Mouse (Mus musculus): ENCODE results near the gene Sox9. TPM values are rescaled to one million over a fixed set of nuclear protein-coding genes. Genes with fewer than 3 reads are reported as not detected.

Sox9 gene
- 24.9 and 25.5 TPM in 2 replicates for polyA plus RNA-seq (2012; rRNA removed)

DNA sequence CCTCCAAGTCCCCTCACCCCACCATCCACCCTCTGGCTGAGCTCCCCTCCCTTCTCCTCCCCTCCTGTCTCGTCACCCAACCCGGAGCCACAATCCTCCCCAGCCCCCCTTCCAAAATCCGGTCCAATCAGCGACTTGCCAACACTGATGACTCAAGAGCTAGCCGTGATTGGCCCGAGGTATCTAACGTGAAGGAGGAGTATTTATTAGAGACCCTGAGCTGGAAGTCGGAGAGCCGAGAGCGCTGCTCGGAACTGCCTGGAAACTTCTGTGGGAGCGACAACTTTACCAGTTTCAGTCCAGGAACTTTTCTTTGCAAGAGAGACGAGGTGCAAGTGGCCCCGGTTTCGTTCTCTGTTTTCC lies at the start of gene Sox9:
Gene Sox9 (plus strand): TSS at position 231 of the 363 bp plus-strand sequence.
- Histone ChIP-seq H3K4me3 (ENCODE audit: low read depth, low read length) (peak within 1 kb of the TSS; percentile 69), H3K27me3 (ENCODE audit: control insufficient read depth, insufficient read depth, low read length) (peaks cover 6% of the 10 kb centered on the region), H3K36me3 (ENCODE audit: control insufficient read depth, insufficient read depth, low read length) (0 out of 2 replicates have a peak, but pooled peaks cover 7% of the 10 kb centered on the region), H3K27ac (ENCODE audit: insufficient read depth, low read depth, low read length) (peak within 1 kb of the TSS; percentile 58), H3K4me1 (ENCODE audit: control insufficient read depth, insufficient read depth, insufficient read length, low read length) (no peaks in the 10 kb centered on the region; the same call in none of the 2 replicates)
- WGBS = under 1% methylated on average over 15 of the region's 15 CpGs
- peak; percentile 93 for TF ChIP-seq POLR2A (IDR thresholded peaks at IDR 0.05; ENCODE audit: low read depth, low read length)
- no peak for TF ChIP-seq CTCF (IDR thresholded peaks at IDR 0.05; ENCODE audit: extremely low read depth, insufficient read length, insufficient replicate concordance, low read depth, low read length)

GRCm38 (mm10) chr11:112732401-112732800 lies 49.6 kb upstream of the Sox9 start:
- no peak for TF ChIP-seq POLR2A (IDR thresholded peaks at IDR 0.05; ENCODE audit: low read depth, low read length)
- no peak for TF ChIP-seq CTCF (IDR thresholded peaks at IDR 0.05; ENCODE audit: extremely low read depth, insufficient read length, insufficient replicate concordance, low read depth, low read length)
- Histone ChIP-seq H3K27ac (ENCODE audit: insufficient read depth, low read depth, low read length) (no peak overlapping the region), H3K27me3 (ENCODE audit: control insufficient read depth, insufficient read depth, low read length) (no peaks in the 10 kb centered on the region), H3K36me3 (ENCODE audit: control insufficient read depth, insufficient read depth, low read length) (no peaks in the 10 kb centered on the region), H3K4me3 (ENCODE audit: low read depth, low read length) (no peak overlapping the region), H3K4me1 (ENCODE audit: control insufficient read depth, insufficient read depth, insufficient read length, low read length) (no peaks in the 10 kb centered on the region)
- WGBS = 40% methylated on average over 7 of the region's 7 CpGs

- Histone ChIP-seq H3K36me3 (ENCODE audit: control insufficient read depth, insufficient read depth, low read length) (no peaks in the 10 kb centered on the region), H3K4me3 (ENCODE audit: low read depth, low read length) (no peak overlapping the region), H3K4me1 (ENCODE audit: control insufficient read depth, insufficient read depth, insufficient read length, low read length) (no peaks in the 10 kb centered on the region), H3K27ac (ENCODE audit: insufficient read depth, low read depth, low read length) (no peak overlapping the region), H3K27me3 (ENCODE audit: control insufficient read depth, insufficient read depth, low read length) (no peaks in the 10 kb centered on the region)
- 80% methylated on average over 5 of the region's 5 CpGs for WGBS
- TF ChIP-seq CTCF (IDR thresholded peaks at IDR 0.05; ENCODE audit: extremely low read depth, insufficient read length, insufficient replicate concordance, low read depth, low read length) (no peak), POLR2A (IDR thresholded peaks at IDR 0.05; ENCODE audit: low read depth, low read length) (no peak)
Measured at GRCm38 (mm10) chr11:112737071-112737470, 45.0 kb upstream of the Sox9 start.

- WGBS = 85% methylated on average over 1 of the region's 1 CpGs
- Histone ChIP-seq H3K4me1 (ENCODE audit: control insufficient read depth, insufficient read depth, insufficient read length, low read length) (no peaks in the 10 kb centered on the region), H3K36me3 (ENCODE audit: control insufficient read depth, insufficient read depth, low read length) (no peaks in the 10 kb centered on the region), H3K4me3 (ENCODE audit: low read depth, low read length) (no peak overlapping the region), H3K27ac (ENCODE audit: insufficient read depth, low read depth, low read length) (no peak overlapping the region), H3K27me3 (ENCODE audit: control insufficient read depth, insufficient read depth, low read length) (no peaks in the 10 kb centered on the region)
- no peak for TF ChIP-seq CTCF (IDR thresholded peaks at IDR 0.05; ENCODE audit: extremely low read depth, insufficient read length, insufficient replicate concordance, low read depth, low read length)
- TF ChIP-seq POLR2A (IDR thresholded peaks at IDR 0.05; ENCODE audit: low read depth, low read length) = no peak
Measured at GRCm38 (mm10) chr11:112739681-112740080, 42.3 kb upstream of the Sox9 start.

- H3K27me3 ChIP-seq (ENCODE audit: control insufficient read depth, insufficient read depth, low read length) = no peaks in the 10 kb centered on the region
- H3K4me3 ChIP-seq (ENCODE audit: low read depth, low read length) = no peak overlapping the region
- TF ChIP-seq CTCF (IDR thresholded peaks at IDR 0.05; ENCODE audit: extremely low read depth, insufficient read length, insufficient replicate concordance, low read depth, low read length) (no peak), POLR2A (IDR thresholded peaks at IDR 0.05; ENCODE audit: low read depth, low read length) (no peak)
- H3K36me3 ChIP-seq (ENCODE audit: control insufficient read depth, insufficient read depth, low read length) = no peaks in the 10 kb centered on the region
- WGBS = 77% methylated on average over 4 of the region's 4 CpGs
- H3K4me1 ChIP-seq (ENCODE audit: control insufficient read depth, insufficient read depth, insufficient read length, low read length) = no peaks in the 10 kb centered on the region
- no peak overlapping the region for H3K27ac ChIP-seq (ENCODE audit: insufficient read depth, low read depth, low read length)
Measured at GRCm38 (mm10) chr11:112756516-112756915, 25.5 kb upstream of the Sox9 start.

GRCm38 (mm10) chr11:112758056-112758455 lies 24.0 kb upstream of the Sox9 start:
- Histone ChIP-seq H3K4me3 (ENCODE audit: low read depth, low read length) (no peak overlapping the region), H3K4me1 (ENCODE audit: control insufficient read depth, insufficient read depth, insufficient read length, low read length) (no peaks in the 10 kb centered on the region), H3K36me3 (ENCODE audit: control insufficient read depth, insufficient read depth, low read length) (no peaks in the 10 kb centered on the region), H3K27ac (ENCODE audit: insufficient read depth, low read depth, low read length) (no peak overlapping the region), H3K27me3 (ENCODE audit: control insufficient read depth, insufficient read depth, low read length) (no peaks in the 10 kb centered on the region)
- 71% methylated on average over 9 of the region's 9 CpGs for WGBS
- TF ChIP-seq POLR2A (IDR thresholded peaks at IDR 0.05; ENCODE audit: low read depth, low read length) = no peak
- TF ChIP-seq CTCF (IDR thresholded peaks at IDR 0.05; ENCODE audit: extremely low read depth, insufficient read length, insufficient replicate concordance, low read depth, low read length) = no peak

GRCm38 (mm10) chr11:112766956-112767355 lies 15.1 kb upstream of the Sox9 start:
- no peaks in the 10 kb centered on the region for H3K4me1 ChIP-seq (ENCODE audit: control insufficient read depth, insufficient read depth, insufficient read length, low read length)
- no peaks in the 10 kb centered on the region for H3K27me3 ChIP-seq (ENCODE audit: control insufficient read depth, insufficient read depth, low read length)
- no peak overlapping the region for H3K4me3 ChIP-seq (ENCODE audit: low read depth, low read length)
- WGBS = 89% methylated on average over 4 of the region's 4 CpGs
- no peak overlapping the region for H3K27ac ChIP-seq (ENCODE audit: insufficient read depth, low read depth, low read length)
- TF ChIP-seq CTCF (IDR thresholded peaks at IDR 0.05; ENCODE audit: extremely low read depth, insufficient read length, insufficient replicate concordance, low read depth, low read length) = no peak
- TF ChIP-seq POLR2A (IDR thresholded peaks at IDR 0.05; ENCODE audit: low read depth, low read length) = no peak
- H3K36me3 ChIP-seq (ENCODE audit: control insufficient read depth, insufficient read depth, low read length) = no peaks in the 10 kb centered on the region
